Mouse (Mus musculus): ENCODE measurements at regions not wholly inside any gene's neighbourhood (a gene's known extent, or its start where the extent isn't known, plus 50 kb on each side); places are given as distances from the start of the nearest gene placed in this dataset.
"Not testable (repeated sequence)": the region's sequence is repeated elsewhere in the genome, so short reads cannot be mapped to it uniquely, and the experiment has no call there.

GRCm38 (mm10) chr8:51409123-51409522 is 2102.4 kb upstream of the Aga start:
- 56% methylated on average over 1 of the region's 1 CpGs for WGBS
- no peak overlapping the region for H3K4me2 ChIP-seq (ENCODE audit: low read length)

GRCm38 (mm10) chr8:51428443-51428842 is 2083.1 kb upstream of the Aga start:
- no peak overlapping the region for H3K4me2 ChIP-seq (ENCODE audit: low read length)
- no peaks in the 10 kb centered on the region for H3K9me3 ChIP-seq (ENCODE audit: control insufficient read depth, low read length)
- H3K27ac ChIP-seq (ENCODE audit: low read length) = no peak overlapping the region
- no peaks in the 10 kb centered on the region for H3K36me3 ChIP-seq (ENCODE audit: control insufficient read depth, insufficient read depth)
- ATAC-seq = no peak
- no peak overlapping the region for H3K9ac ChIP-seq (replicated peaks; ENCODE audit: low read depth, low read length)
- H3K4me3 ChIP-seq (replicated peaks; ENCODE audit: low read length) = no peak overlapping the region
- no peaks in the 10 kb centered on the region for H3K27me3 ChIP-seq (replicated peaks; ENCODE audit: control insufficient read depth, insufficient read depth, low read length)
- WGBS = 13% methylated on average over 1 of the region's 1 CpGs
- no peaks in the 10 kb centered on the region for H3K4me1 ChIP-seq (replicated peaks; ENCODE audit: control insufficient read depth, insufficient read depth, low read length)

More at GRCm38 (mm10) chr8:51409123-51409522, 2102.4 kb upstream of the Aga start:
- no peaks in the 10 kb centered on the region for H3K4me1 ChIP-seq (replicated peaks; ENCODE audit: control insufficient read depth, insufficient read depth, low read length)
- no peaks in the 10 kb centered on the region for H3K36me3 ChIP-seq (ENCODE audit: control insufficient read depth, insufficient read depth)
- no peak overlapping the region for H3K9ac ChIP-seq (replicated peaks; ENCODE audit: low read depth, low read length)
- H3K27me3 ChIP-seq (replicated peaks; ENCODE audit: control insufficient read depth, insufficient read depth, low read length) = no peaks in the 10 kb centered on the region
- no peak for ATAC-seq
- no peak overlapping the region for H3K27ac ChIP-seq (ENCODE audit: low read length)
- no peak overlapping the region for H3K4me3 ChIP-seq (replicated peaks; ENCODE audit: low read length)
- no peaks in the 10 kb centered on the region for H3K9me3 ChIP-seq (ENCODE audit: control insufficient read depth, low read length)

DNA sequence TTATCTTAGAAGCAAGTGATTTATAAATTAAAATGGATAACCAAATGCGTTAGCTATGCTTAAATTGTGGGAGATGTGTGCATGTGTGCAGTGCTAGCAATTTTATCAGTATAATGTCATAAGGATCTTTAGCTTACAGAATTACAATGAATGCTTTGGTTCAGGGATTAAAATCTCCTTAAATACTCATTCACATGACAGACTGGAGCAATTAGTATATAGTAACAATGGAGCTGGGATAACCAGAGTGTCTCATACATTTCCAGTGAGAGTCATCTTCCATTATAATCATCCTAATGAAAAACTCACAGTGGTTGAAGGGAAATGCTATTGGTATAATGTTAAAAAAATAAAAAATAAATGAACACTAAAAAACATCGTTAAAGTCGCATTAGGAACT is 2082.7 kb upstream of the Aga start:
- Histone ChIP-seq H3K4me2 (ENCODE audit: low read length) (no peak overlapping the region), H3K9me3 (ENCODE audit: control insufficient read depth, low read length) (no peaks in the 10 kb centered on the region), H3K27ac (ENCODE audit: low read length) (no peak overlapping the region), H3K4me3 (replicated peaks; ENCODE audit: low read length) (no peak overlapping the region), H3K36me3 (ENCODE audit: control insufficient read depth, insufficient read depth) (no peaks in the 10 kb centered on the region), H3K4me1 (replicated peaks; ENCODE audit: control insufficient read depth, insufficient read depth, low read length) (no peaks in the 10 kb centered on the region), H3K27me3 (replicated peaks; ENCODE audit: control insufficient read depth, insufficient read depth, low read length) (no peaks in the 10 kb centered on the region), H3K9ac (replicated peaks; ENCODE audit: low read depth, low read length) (no peak overlapping the region)
- no peak for ATAC-seq
- WGBS = 64% methylated on average over 3 of the region's 3 CpGs

DNA sequence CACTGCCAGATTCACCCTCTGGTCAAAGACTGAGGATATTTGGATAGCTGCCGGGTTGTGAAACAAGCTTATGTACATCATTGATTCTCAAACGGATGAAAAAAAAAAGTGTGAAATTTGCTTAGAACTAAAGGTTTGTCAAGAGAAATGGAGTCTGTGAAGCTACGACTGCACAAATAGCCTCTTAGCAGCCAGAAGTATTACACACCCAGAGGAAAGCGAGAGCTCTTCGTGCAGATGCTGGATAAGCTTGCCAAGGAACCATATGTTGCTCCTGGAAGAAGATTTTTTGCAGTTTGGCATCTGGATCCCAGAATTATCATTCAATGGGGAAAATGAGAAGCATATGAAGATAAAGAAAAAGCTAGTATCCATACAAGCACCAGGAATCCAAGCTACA is 2063.9 kb upstream of the Aga start:
- no peak overlapping the region for H3K9ac ChIP-seq (replicated peaks; ENCODE audit: low read depth, low read length)
- WGBS = 52% methylated on average over 5 of the region's 5 CpGs
- H3K27ac ChIP-seq (ENCODE audit: low read length) = no peak overlapping the region
- no peak overlapping the region for H3K4me3 ChIP-seq (replicated peaks; ENCODE audit: low read length)
- H3K4me1 ChIP-seq (replicated peaks; ENCODE audit: control insufficient read depth, insufficient read depth, low read length) = no peaks in the 10 kb centered on the region
- no peak overlapping the region for H3K4me2 ChIP-seq (ENCODE audit: low read length)
- no peaks in the 10 kb centered on the region for H3K36me3 ChIP-seq (ENCODE audit: control insufficient read depth, insufficient read depth)
- H3K27me3 ChIP-seq (replicated peaks; ENCODE audit: control insufficient read depth, insufficient read depth, low read length) = no peaks in the 10 kb centered on the region
- peak; percentile 68; the same call in 1 of the 2 replicates for ATAC-seq
- no peaks in the 10 kb centered on the region for H3K9me3 ChIP-seq (ENCODE audit: control insufficient read depth, low read length)

GRCm38 (mm10) chr8:51448600-51448999 is 2062.9 kb upstream of the Aga start:
- WGBS = 87% methylated on average over 2 of the region's 2 CpGs
- no peak for ATAC-seq
- Histone ChIP-seq H3K27ac (ENCODE audit: low read length) (no peak overlapping the region), H3K9me3 (ENCODE audit: control insufficient read depth, low read length) (no peaks in the 10 kb centered on the region), H3K9ac (replicated peaks; ENCODE audit: low read depth, low read length) (no peak overlapping the region), H3K36me3 (ENCODE audit: control insufficient read depth, insufficient read depth) (no peaks in the 10 kb centered on the region), H3K4me1 (replicated peaks; ENCODE audit: control insufficient read depth, insufficient read depth, low read length) (no peaks in the 10 kb centered on the region), H3K4me3 (replicated peaks; ENCODE audit: low read length) (no peak overlapping the region), H3K4me2 (ENCODE audit: low read length) (no peak overlapping the region), H3K27me3 (replicated peaks; ENCODE audit: control insufficient read depth, insufficient read depth, low read length) (no peaks in the 10 kb centered on the region)

GRCm38 (mm10) chr8:51479406-51479805 is 2032.1 kb upstream of the Aga start:
- no peaks in the 10 kb centered on the region for H3K27me3 ChIP-seq (replicated peaks; ENCODE audit: control insufficient read depth, insufficient read depth, low read length)
- no peak overlapping the region for H3K9ac ChIP-seq (replicated peaks; ENCODE audit: low read depth, low read length)
- no peak overlapping the region for H3K4me2 ChIP-seq (ENCODE audit: low read length)
- H3K4me3 ChIP-seq (replicated peaks; ENCODE audit: low read length) = no peak overlapping the region
- peak; percentile 38; the same call in 1 of the 2 replicates for ATAC-seq
- no peaks in the 10 kb centered on the region for H3K36me3 ChIP-seq (ENCODE audit: control insufficient read depth, insufficient read depth)
- no peak overlapping the region for H3K27ac ChIP-seq (ENCODE audit: low read length)
- H3K9me3 ChIP-seq (ENCODE audit: control insufficient read depth, low read length) = no peaks in the 10 kb centered on the region
- H3K4me1 ChIP-seq (replicated peaks; ENCODE audit: control insufficient read depth, insufficient read depth, low read length) = no peaks in the 10 kb centered on the region
- WGBS = 75% methylated on average over 3 of the region's 3 CpGs

DNA sequence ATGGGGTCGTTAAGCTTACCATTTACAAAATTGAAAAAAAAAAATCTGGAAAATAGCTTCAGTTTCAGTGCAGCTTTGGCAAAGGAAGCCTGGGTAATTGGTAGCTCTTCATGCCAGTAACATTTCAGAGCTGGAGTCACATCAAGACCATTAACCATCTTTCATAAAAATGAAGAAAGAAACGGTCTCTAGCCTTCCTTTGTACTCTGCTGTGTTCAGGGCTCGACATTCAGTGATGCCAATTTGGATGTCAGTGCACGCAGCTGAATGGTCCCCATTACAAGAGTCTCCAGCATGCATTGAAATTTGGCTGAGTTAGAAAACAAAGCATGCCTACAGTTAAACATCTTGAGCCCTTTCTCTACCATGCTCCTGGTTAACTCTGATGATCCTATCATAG is 2009.0 kb upstream of the Aga start:
- WGBS = 18% methylated on average over 4 of the region's 4 CpGs
- H3K36me3 ChIP-seq (ENCODE audit: control insufficient read depth, insufficient read depth) = no peaks in the 10 kb centered on the region
- 0 out of 2 replicates have a peak, but pooled peaks cover 3% of the 10 kb centered on the region for H3K4me1 ChIP-seq (replicated peaks; ENCODE audit: control insufficient read depth, insufficient read depth, low read length)
- H3K4me2 ChIP-seq (ENCODE audit: low read length) = no peak overlapping the region
- no peaks in the 10 kb centered on the region for H3K27me3 ChIP-seq (replicated peaks; ENCODE audit: control insufficient read depth, insufficient read depth, low read length)
- no peak overlapping the region for H3K27ac ChIP-seq (ENCODE audit: low read length)
- no peak overlapping the region for H3K9ac ChIP-seq (replicated peaks; ENCODE audit: low read depth, low read length)
- H3K9me3 ChIP-seq (ENCODE audit: control insufficient read depth, low read length) = no peaks in the 10 kb centered on the region
- H3K4me3 ChIP-seq (replicated peaks; ENCODE audit: low read length) = no peak overlapping the region
- peak; percentile 75 for ATAC-seq

- no peaks in the 10 kb centered on the region for H3K27me3 ChIP-seq (replicated peaks; ENCODE audit: control insufficient read depth, insufficient read depth, low read length)
- H3K4me1 ChIP-seq (replicated peaks; ENCODE audit: control insufficient read depth, insufficient read depth, low read length) = no peaks in the 10 kb centered on the region
- H3K4me3 ChIP-seq (replicated peaks; ENCODE audit: low read length) = no peak overlapping the region
- no peaks in the 10 kb centered on the region for H3K9me3 ChIP-seq (ENCODE audit: control insufficient read depth, low read length)
- H3K36me3 ChIP-seq (ENCODE audit: control insufficient read depth, insufficient read depth) = no peaks in the 10 kb centered on the region
- no peak overlapping the region for H3K9ac ChIP-seq (replicated peaks; ENCODE audit: low read depth, low read length)
- H3K4me2 ChIP-seq (ENCODE audit: low read length) = no peak overlapping the region
- H3K27ac ChIP-seq (ENCODE audit: low read length) = no peak overlapping the region
- 86% methylated on average over 2 of the region's 2 CpGs for WGBS
- ATAC-seq = no peak
Observed at GRCm38 (mm10) chr8:51523163-51523562, 1988.4 kb upstream of the Aga start.

GRCm38 (mm10) chr8:51553118-51553517 is 1958.4 kb upstream of the Aga start:
- 74% methylated on average over 3 of the region's 3 CpGs for WGBS
- ATAC-seq; H3K27ac ChIP-seq (ENCODE audit: low read length); H3K27me3 ChIP-seq (replicated peaks; ENCODE audit: control insufficient read depth, insufficient read depth, low read length); H3K9me3 ChIP-seq (ENCODE audit: control insufficient read depth, low read length); H3K9ac ChIP-seq (replicated peaks; ENCODE audit: low read depth, low read length); H3K4me3 ChIP-seq (replicated peaks; ENCODE audit: low read length); H3K4me2 ChIP-seq (ENCODE audit: low read length); H3K4me1 ChIP-seq (replicated peaks; ENCODE audit: control insufficient read depth, insufficient read depth, low read length); H3K36me3 ChIP-seq (ENCODE audit: control insufficient read depth, insufficient read depth): not testable (repeated sequence)
